Mouse (Mus musculus) cortical plate, adult 2 months (tissue): ENCODE measurements around the gene Nod1.

Source experiments
- CTCF ChIP-seq: fragments of 200-500 bp; IDR thresholded peaks from 2 replicates; pipeline ENCODE4 v1.5.1; 2011; ENCODE audit warnings: mild to moderate bottlenecking, control low read depth, low read length; ENCODE audit not compliant: insufficient read depth; ENCODE audit errors: extremely low read depth
- POLR2A ChIP-seq: fragments of 200-500 bp; IDR thresholded peaks from 2 replicates; pipeline ENCODE4 v1.6.1; 2011; ENCODE audit warnings: mild to moderate bottlenecking, low read length, control low read depth; ENCODE audit not compliant: insufficient read depth; ENCODE audit errors: extremely low read depth

DNA sequence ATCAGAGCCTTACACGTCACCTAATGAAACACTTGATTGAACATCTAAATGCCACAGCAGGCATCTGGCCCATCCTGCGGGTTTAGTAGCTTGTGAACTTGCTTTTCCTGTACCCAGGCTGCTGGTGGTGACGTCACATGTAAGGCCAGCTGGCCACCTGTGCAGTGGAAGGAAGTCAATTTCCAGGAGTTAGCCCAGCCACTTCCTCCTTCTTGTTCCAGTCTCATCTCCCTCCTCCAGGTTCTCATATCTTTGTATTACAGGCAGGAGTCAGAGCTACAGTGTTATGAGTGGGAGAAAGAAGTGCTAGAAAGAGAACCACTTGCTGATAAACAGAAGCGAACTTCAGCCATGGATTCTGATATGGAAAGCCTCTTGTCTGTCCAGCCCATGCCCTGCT, 56.2 kb downstream of the Nod1 start:
- TF ChIP-seq CTCF (no peak), POLR2A (no peak)
